Comparison of ENCODE assay signal across 21 mouse cellular contexts in the genomic region with DNA sequence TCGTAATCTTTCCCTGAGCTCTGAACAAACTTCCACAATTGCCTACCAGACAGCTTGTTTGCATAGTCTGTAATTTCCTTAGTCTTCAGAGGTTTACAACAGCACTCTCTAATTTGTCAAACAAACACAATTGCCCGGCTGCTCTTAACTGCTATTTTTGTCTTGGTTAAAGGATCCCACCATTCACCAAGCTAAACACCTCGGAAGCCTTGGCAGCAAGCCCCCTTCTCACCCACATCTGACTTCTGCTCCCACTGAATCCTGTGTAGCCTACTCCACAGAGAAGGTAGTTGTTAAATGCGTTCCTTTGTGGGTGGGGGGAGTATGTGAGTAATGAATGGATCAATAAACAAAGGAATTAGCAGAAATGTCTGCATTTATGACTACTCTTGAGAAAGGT. TPM values are rescaled to one million over a fixed set of nuclear protein-coding genes. Genes with fewer than 3 reads are reported as not detected.
A peak's percentile ranks its signal among the peaks of the same experiment; 100 is the strongest.
DNase-seq lines count a peak whose midpoint lies in the region; ATAC-seq and TF ChIP-seq lines count a peak whose summit lies in the region.
"Had no signal": no experiment of that assay in that cellular context is flagged by ENCODE, and none has a peak within 500 bp of the region (broad histone marks: within the 10 kb centered on the region; RNA-seq: fewer than 3 reads in every experiment).

No protein-coding gene starts in this region.

- no peaks in the 10 kb centered on the region for H3K4me1 ChIP-seq in forebrain, embryonic 13.5 days
- no peaks in the 10 kb centered on the region for H3K4me1 ChIP-seq in forebrain, embryonic 12.5 days
- no peaks in the 10 kb centered on the region for H3K4me1 ChIP-seq in olfactory bulb, adult 2 months (ENCODE audit: control insufficient read depth, insufficient read depth, low read length)
- H3K4me1 ChIP-seq in kidney, embryonic 14.5 days (ENCODE audit: control insufficient read depth, insufficient read depth, low read length): no peaks in the 10 kb centered on the region
- H3K4me1 ChIP-seq: heart, embryonic 10.5 days; hindbrain, embryonic 12.5 days had no signal

- no peaks in the 10 kb centered on the region for H3K9me3 ChIP-seq in forebrain, embryonic 13.5 days (replicated peaks)
- H3K9me3 ChIP-seq in forebrain, embryonic 12.5 days: no peaks in the 10 kb centered on the region
- H3K9me3 ChIP-seq in kidney, embryonic 14.5 days (ENCODE audit: control insufficient read depth, low read length): no peaks in the 10 kb centered on the region
- H3K9me3 ChIP-seq: embryonic facial prominence, embryonic 13.5 days; heart, embryonic 10.5 days; hindbrain, embryonic 12.5 days had no signal

- peak; percentile 41; the same call in 1 of the 2 replicates for ATAC-seq in forebrain, embryonic 13.5 days
- no peak for ATAC-seq in forebrain, embryonic 12.5 days (ENCODE audit: low FRiP score)
- ATAC-seq in kidney, embryonic 14.5 days (ENCODE audit: low FRiP score, low TSS enrichment): no peak
- ATAC-seq: hindbrain, embryonic 16.5 days; inflammation-experienced regulatory T-cells, adult 6 months; intestine, postnatal 0 days had no signal

- TF ChIP-seq POLR2A in olfactory bulb, adult 2 months (IDR thresholded peaks at IDR 0.05; ENCODE audit: insufficient read depth, low read depth, low read length): no peak

- no peak for TF ChIP-seq CTCF in olfactory bulb, adult 2 months (IDR thresholded peaks at IDR 0.05; ENCODE audit: insufficient read depth, low read depth, low read length)

- no peak overlapping the region for H3K4me3 ChIP-seq in forebrain, embryonic 13.5 days
- no peak overlapping the region for H3K4me3 ChIP-seq in forebrain, embryonic 12.5 days (replicated peaks)
- no peak overlapping the region for H3K4me3 ChIP-seq in olfactory bulb, adult 2 months (ENCODE audit: insufficient read depth, low read depth, low read length)
- H3K4me3 ChIP-seq in kidney, embryonic 14.5 days (ENCODE audit: low read length): no peak overlapping the region
- H3K4me3 ChIP-seq: embryonic facial prominence, embryonic 13.5 days; heart, embryonic 10.5 days; hindbrain, embryonic 12.5 days had no signal

- no peak overlapping the region for H3K4me2 ChIP-seq in forebrain, embryonic 13.5 days
- no peak overlapping the region for H3K4me2 ChIP-seq in forebrain, embryonic 12.5 days
- H3K4me2 ChIP-seq in kidney, embryonic 14.5 days (replicated peaks; ENCODE audit: low read depth, low read length): no peak overlapping the region
- H3K4me2 ChIP-seq: embryonic facial prominence, embryonic 13.5 days; hindbrain, embryonic 12.5 days had no signal

- intact Hi-C loops in left cerebral cortex, postnatal 4 days (cut with DNase I): no loop called here

- WGBS in forebrain, embryonic 13.5 days: 31% methylated on average over 4 of the region's 4 CpGs
- 54% methylated on average over 4 of the region's 4 CpGs for WGBS in forebrain, embryonic 12.5 days
- WGBS in olfactory bulb, adult 2 months: 4% methylated on average over 4 of the region's 4 CpGs
- WGBS in kidney, embryonic 14.5 days: 20% methylated on average over 4 of the region's 4 CpGs

- DNase-seq in left cerebral cortex, adult 11 months (ENCODE audit: low spot score): peak; percentile 0
- no peak for DNase-seq in left cerebral cortex, postnatal 4 days
- no peak for DNase-seq in heart, adult 8-10 months (ENCODE audit: low spot score)
- DNase-seq: adrenal gland, adult 8-10 months; adrenal gland, postnatal 36 days; cerebellum, adult 11-12 months; cerebellum, adult 9-10 months; cerebellum, postnatal 25 days; gastrocnemius, postnatal 14 days; heart, postnatal 10 days; heart, postnatal 4 days had no signal

- H3K27ac ChIP-seq in forebrain, embryonic 13.5 days: no peak overlapping the region
- H3K27ac ChIP-seq in forebrain, embryonic 12.5 days: no peak overlapping the region
- H3K27ac ChIP-seq in olfactory bulb, adult 2 months (ENCODE audit: insufficient read depth, low read depth, low read length): peak overlapping the region; percentile 46; the same call in 1 of the 2 replicates
- H3K27ac ChIP-seq in kidney, embryonic 14.5 days (ENCODE audit: low read depth, low read length): no peak overlapping the region
- H3K27ac ChIP-seq: embryonic facial prominence, embryonic 13.5 days; heart, embryonic 10.5 days; hindbrain, embryonic 12.5 days had no signal

- no peaks in the 10 kb centered on the region for H3K36me3 ChIP-seq in forebrain, embryonic 13.5 days (ENCODE audit: poor library complexity, severe bottlenecking)
- H3K36me3 ChIP-seq in forebrain, embryonic 12.5 days (replicated peaks): no peaks in the 10 kb centered on the region
- no peaks in the 10 kb centered on the region for H3K36me3 ChIP-seq in kidney, embryonic 14.5 days (ENCODE audit: control insufficient read depth, insufficient read depth, low read length)
- H3K36me3 ChIP-seq: embryonic facial prominence, embryonic 13.5 days; heart, embryonic 10.5 days; hindbrain, embryonic 12.5 days had no signal

- H3K27me3 ChIP-seq in forebrain, embryonic 13.5 days: no peaks in the 10 kb centered on the region
- H3K27me3 ChIP-seq in forebrain, embryonic 12.5 days: no peaks in the 10 kb centered on the region
- H3K27me3 ChIP-seq in kidney, embryonic 14.5 days (ENCODE audit: control insufficient read depth, insufficient read depth, low read length): no peaks in the 10 kb centered on the region
- H3K27me3 ChIP-seq: embryonic facial prominence, embryonic 13.5 days; hindbrain, embryonic 12.5 days had no signal

- no peak overlapping the region for H3K9ac ChIP-seq in forebrain, embryonic 13.5 days
- H3K9ac ChIP-seq in forebrain, embryonic 12.5 days: no peak overlapping the region
- H3K9ac ChIP-seq in kidney, embryonic 14.5 days (ENCODE audit: low read depth, low read length): no peak overlapping the region
- H3K9ac ChIP-seq: embryonic facial prominence, embryonic 13.5 days; hindbrain, embryonic 12.5 days had no signal

RNA-seq across cellular contexts. Expression of a gene that starts 59.8 kb away (rescaled TPM):
- polyA plus RNA-seq in forebrain, embryonic 13.5 days (2015; fragmentation: Nextera tagmentation; extraction: Ambion mirVana): 26.8 and 33.8 TPM in 2 replicates
- polyA plus RNA-seq in forebrain, embryonic 12.5 days (2016; fragmentation: Nextera tagmentation; extraction: Ambion mirVana): 31.7 and 45.8 TPM in 2 replicates
- 1 to 10 TPM; 5.2 to 6.0 TPM for total RNA-seq in left cerebral cortex, postnatal 4 days (2021)
- not detected in 2 replicates for polyA plus RNA-seq in olfactory bulb, adult 2 months (2012; ENCODE audit: insufficient read depth, insufficient read length, low replicate concordance, missing spikeins)
- polyA plus RNA-seq in kidney, embryonic 14.5 days (2014; fragmentation: Nextera tagmentation; extraction: Ambion mirVana): 14.0 and 17.3 TPM in 2 replicates
- total RNA-seq in heart, adult 8-10 months (2022): under 1 TPM; 0.22 to 0.53 (median 0.24) TPM
- polyA plus RNA-seq: inflammation-experienced regulatory T-cells, adult 6 months had no signal

Comparison
In these comparisons a context has a peak if more than half of its experiments do, and no peak if none do; other contexts are left out.
1. RNA of a gene that starts 59.8 kb away (polyA plus RNA-seq): 31.7 to 45.8 TPM in forebrain, embryonic 12.5 days, 26.8 to 33.8 TPM in forebrain, embryonic 13.5 days and 14.0 to 17.3 TPM in kidney, embryonic 14.5 days; not detected in olfactory bulb, adult 2 months; every median in the first group is over 10 times any median in the second.